Mouse (Mus musculus) central nervous system, embryonic 14 days (tissue): ENCODE data around the gene Traip. TPM values are rescaled to one million over a fixed set of nuclear protein-coding genes. Genes with fewer than 3 reads are reported as not detected.

Source experiments
- polyA plus RNA-seq: library from polyadenylated mRNA; depleted of rRNA; stranded (reverse); fragments of >200 nt; gene quantifications from 2 replicates; pipeline ENCODE4 v1.2.3, GENCODE M21; 2012; rRNA removed

Gene Traip
- 10.0 and 10.4 TPM in 2 replicates for polyA plus RNA-seq

GRCm38 (mm10) chr9:107949922-107950235 is at the start of gene Traip:
Gene Traip, plus strand, starts transcription at chr9:107950136.

DNA sequence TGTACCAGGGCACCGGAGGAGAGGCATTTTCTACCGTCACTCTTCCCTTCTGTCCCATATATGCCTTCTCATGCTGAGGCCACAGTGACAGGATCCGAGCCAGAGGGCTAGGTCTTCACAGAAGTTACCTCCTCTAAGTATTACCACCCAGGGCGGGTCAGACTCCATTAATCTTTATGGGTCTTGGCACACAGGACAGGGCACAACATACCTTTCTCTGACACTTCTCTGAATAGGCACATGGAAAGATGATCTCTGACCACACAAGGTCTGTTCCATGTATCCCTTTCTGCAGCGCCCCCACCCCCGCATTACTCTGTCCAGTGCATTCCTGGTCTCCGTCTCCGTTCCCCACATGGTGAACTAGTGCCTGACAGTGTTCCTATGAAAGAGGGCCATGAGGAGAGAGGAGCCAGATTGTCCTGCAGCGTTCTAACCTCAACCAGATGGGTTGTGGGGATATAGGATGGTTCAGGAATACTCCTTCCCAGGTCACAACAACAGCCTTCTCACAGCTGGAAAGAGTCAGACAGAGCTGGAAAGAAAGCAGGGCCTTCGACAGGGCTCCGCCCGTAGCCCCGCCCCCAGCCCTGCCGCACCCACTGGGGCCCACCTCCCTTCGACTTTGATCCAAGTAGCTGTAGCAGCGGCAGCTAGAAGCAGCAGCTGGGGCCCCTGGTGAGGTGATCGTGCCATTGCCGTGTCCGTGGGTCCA is 43.5 kb upstream of the Traip start, which contains the start of gene Mst1r:
Mst1r (plus strand) TSS at position 622 of the 715 bp plus-strand sequence.

GRCm38 (mm10) chr9:107928169-107928568 is 21.8 kb upstream of the Traip start, which contains the start of gene Actl11:
Gene Actl11, plus strand, starts transcription at chr9:107928469.

GRCm38 (mm10) chr9:107935374-107935773 is 14.6 kb upstream of the Traip start, which contains the start of gene Camkv:
Gene Camkv, plus strand, starts transcription at chr9:107935674.

GRCm38 (mm10) chr9:107975399-107976386 is 25.8 kb downstream of the Traip start, which contains the start of gene Uba7:
Gene Uba7, plus strand, starts transcription at chr9:107975505.

GRCm38 (mm10) chr9:107982681-107983346 is 32.9 kb downstream of the Traip start, which contains the start of gene Gm20661:
Gene Gm20661, plus strand, starts transcription at chr9:107983058.

DNA sequence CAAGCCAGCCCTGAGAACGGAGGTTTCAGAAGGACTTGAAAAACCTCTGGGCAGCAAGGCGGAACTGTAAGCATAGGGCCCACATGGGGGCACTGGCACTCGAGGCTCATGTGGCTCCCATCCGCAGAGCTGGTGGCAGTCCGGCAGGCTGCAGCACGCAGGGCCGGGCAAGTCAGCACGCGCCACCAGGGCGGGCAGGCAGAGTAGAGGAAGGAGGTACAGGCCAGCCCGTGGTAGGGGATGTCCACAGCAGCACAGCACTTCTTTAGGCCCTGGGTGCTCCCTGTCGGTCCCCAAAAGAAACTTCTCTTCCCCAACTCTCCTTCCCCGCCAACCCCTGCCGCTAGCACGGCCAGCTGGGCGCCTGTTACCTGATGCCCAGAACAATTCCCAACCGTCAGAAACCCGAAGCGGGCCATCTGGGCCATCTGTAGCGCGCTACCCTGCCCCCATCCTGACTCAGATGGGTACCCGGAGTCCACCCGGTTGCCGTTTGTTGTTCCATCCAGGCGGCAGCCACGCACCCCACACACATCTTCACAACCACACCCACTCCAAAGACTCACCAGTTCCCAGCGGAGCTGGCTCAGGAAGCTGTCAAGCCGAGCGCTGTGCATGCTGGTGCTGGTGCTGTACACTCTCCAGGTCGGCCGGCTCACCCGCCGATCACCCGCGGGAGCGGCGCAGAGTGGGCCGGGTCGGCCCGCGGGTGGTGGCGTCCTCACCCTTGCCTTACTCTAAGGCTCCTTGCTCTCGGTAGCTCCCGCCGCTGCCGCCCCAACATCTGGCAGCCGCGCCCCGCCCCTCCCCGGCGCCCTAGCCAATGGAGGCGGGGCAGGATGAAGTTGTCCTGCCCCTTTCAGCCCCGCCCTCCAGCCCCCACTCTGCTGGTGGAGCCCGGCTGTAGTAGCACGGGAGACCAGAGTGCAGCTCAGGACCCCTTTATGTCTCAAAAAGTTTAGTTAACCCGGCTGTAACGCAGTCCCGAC is 35.5 kb downstream of the Traip start, which contains the start of gene Inka1:
Inka1 (minus strand) TSS at position 749 of the 989 bp plus-strand sequence.

DNA sequence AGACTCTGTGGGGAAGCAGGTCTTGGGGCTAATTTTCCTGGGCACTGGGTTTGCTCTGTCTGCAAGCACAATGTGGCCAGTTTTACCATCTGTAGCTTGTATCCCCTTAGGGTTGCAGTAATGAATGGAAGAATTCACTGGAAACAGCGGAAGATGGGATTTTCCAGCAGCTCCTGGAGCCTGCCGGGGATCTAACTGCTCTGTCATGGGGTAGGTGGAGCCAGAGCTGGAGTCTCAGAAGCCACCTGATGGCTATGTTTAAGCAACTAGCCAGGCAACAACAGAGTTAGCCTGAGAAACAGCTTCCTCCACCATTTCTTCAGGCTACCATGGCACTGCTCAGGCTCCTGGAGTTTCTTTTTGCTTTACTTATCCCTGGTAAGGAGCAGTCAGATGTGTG is 42.3 kb downstream of the Traip start, which contains the start of gene Cdhr4:
Cdhr4 (plus strand) TSS at position 301 of the 400 bp plus-strand sequence.

GRCm38 (mm10) chr9:107996049-107996448 is 46.1 kb downstream of the Traip start, which contains the start of gene Gm20662:
Gene Gm20662, plus strand, starts transcription at chr9:107996349.

GRCm38 (mm10) chr9:108001922-108002770 is 52.2 kb downstream of the Traip start, which contains the start of gene Ip6k1:
Gene Ip6k1, plus strand, starts transcription at chr9:108002501.

Other genes starting within 250 kb of the Traip start
- 112 and 151 TPM in 2 replicates for gene Sema3f, start 239.7 kb upstream of the Traip start, polyA plus RNA-seq
- gene Rbm5, start 179.1 kb upstream of the Traip start, polyA plus RNA-seq: 205 and 224 TPM in 2 replicates
- 91.0 and 99.6 TPM in 2 replicates for gene Rbm6, start 76.9 kb upstream of the Traip start, polyA plus RNA-seq
- 26.7 and 28.3 TPM in 2 replicates for gene Mon1a, start 62.0 kb upstream of the Traip start, polyA plus RNA-seq
- gene Mst1r, start 43.3 kb upstream of the Traip start, polyA plus RNA-seq: 4.7 and 6.4 TPM in 2 replicates
- not detected in 2 replicates for gene Actl11, start 21.7 kb upstream of the Traip start, polyA plus RNA-seq
- 39.4 and 49.6 TPM in 2 replicates for gene Camkv, start 14.5 kb upstream of the Traip start, polyA plus RNA-seq
- 7.9 and 12.2 TPM in 2 replicates for gene Uba7, start 25.4 kb downstream of the Traip start, polyA plus RNA-seq
- 1.3 and 3.4 TPM in 2 replicates for gene Gm20661, start 32.9 kb downstream of the Traip start, polyA plus RNA-seq
- gene Inka1, start 35.7 kb downstream of the Traip start, polyA plus RNA-seq: 15.0 and 28.7 TPM in 2 replicates
- gene Cdhr4, start 42.4 kb downstream of the Traip start, polyA plus RNA-seq: 6.2 and 14.1 TPM in 2 replicates
- gene Gm20662, start 46.2 kb downstream of the Traip start, polyA plus RNA-seq: 1.7 and 3.8 TPM in 2 replicates
- 129 and 135 TPM in 2 replicates for gene Ip6k1, start 52.4 kb downstream of the Traip start, polyA plus RNA-seq
- gene Gmppb, start 99.1 kb downstream of the Traip start, polyA plus RNA-seq: 19.9 and 21.8 TPM in 2 replicates
- gene Amigo3, start 103.0 kb downstream of the Traip start, polyA plus RNA-seq: 3.4 and 3.7 TPM in 2 replicates
- gene Mst1, start 130.3 kb downstream of the Traip start, polyA plus RNA-seq: 0.05 and 0.11 TPM in 2 replicates
- 78.9 and 79.2 TPM in 2 replicates for gene Rnf123, start 133.2 kb downstream of the Traip start, polyA plus RNA-seq
- gene Apeh, start 144.5 kb downstream of the Traip start, polyA plus RNA-seq: 63.5 and 70.3 TPM in 2 replicates
- gene Bsn, start 240.2 kb downstream of the Traip start, polyA plus RNA-seq: 17.6 and 21.0 TPM in 2 replicates